Mouse (Mus musculus): ENCODE data around the gene Pcgf2.

The Pcgf2 gene

DNA sequence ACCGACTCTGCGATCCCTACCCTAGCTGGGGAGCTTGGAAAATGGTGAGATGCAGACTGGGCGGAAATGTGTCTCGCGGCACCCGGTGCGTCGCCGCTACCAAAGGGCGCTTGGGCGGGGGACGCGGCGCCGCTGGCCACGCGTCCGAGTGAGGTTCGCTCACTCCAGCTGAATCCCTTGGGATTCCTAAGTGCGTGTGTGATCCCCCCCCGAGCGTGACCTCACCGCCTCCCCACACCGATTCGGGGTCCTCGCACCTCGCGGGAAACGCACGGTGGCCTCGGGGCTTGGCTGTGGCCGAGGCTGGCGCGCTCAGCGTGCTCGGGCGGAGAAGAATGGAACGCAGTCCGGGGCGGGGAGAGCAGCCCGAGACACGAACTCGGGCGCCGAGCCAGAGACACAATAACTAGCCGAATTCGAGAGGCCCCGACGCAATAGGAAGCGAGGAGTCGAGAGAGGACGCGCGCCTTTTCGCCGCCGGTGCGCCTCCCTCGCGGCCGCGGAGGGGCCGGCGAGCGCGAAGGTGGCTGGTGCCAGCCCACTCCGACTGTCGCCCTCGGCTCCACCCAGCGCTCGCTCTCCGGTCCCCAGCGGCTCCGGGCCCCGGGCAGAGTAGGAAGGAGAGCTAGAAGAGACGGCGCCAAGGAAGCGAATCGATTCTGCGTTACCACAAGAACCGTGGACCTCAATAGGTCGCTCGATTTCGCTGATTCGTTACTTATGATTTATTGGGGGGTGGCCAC, at the start of gene Pcgf2:
Gene Pcgf2 (minus strand): TSS at position 495 of the 743 bp plus-strand sequence.
- in situ Hi-C loops (cut with MboI, MseI): loop anchor here (5.0 kb wide), 2 partner anchors 37 to 292 kb away; no protein-coding TSS in a partner anchor

DNA sequence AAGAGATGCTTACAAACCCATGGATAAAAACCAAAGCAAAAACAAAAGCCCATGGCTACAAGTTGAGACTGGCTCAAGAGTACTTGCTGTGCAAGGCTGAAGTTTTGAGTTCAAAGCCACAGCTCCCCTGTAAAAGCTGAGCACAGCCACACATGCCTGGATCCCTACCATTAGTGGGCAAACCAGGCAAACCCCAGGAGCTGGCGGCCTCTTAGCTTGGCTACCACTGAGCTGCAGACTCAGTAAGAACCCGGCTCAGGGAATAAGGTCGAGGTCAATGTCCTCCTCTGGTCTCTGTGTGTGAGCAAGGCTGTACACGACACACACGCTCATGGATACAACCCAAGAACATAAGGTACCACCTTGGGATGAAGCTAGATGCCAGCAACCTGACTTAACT, 48.2 kb upstream of the Pcgf2 start:
- in situ Hi-C loops (cut with MboI, MseI): no loop called here

DNA sequence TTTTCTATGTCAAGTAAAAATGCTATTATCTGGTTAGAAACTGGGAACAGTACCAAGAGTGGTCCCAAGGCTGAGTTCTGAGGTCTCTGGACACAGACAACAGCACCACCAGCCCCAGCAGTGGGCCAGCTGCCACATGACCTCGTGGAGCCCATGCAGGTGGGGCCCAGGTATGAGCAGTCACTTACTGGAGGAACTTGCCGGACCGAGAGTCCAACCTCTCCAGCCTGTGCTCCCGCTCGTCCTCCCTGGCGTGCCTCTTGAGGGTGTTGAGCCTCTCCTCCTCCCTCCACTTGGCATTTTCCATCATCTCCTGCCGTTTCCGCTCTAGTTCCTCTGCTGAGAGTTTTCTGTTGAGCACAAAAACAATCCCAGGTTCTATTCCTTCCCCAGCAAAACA, 47.5 kb upstream of the Pcgf2 start:
- in situ Hi-C loops (cut with MboI, MseI): no loop called here

DNA sequence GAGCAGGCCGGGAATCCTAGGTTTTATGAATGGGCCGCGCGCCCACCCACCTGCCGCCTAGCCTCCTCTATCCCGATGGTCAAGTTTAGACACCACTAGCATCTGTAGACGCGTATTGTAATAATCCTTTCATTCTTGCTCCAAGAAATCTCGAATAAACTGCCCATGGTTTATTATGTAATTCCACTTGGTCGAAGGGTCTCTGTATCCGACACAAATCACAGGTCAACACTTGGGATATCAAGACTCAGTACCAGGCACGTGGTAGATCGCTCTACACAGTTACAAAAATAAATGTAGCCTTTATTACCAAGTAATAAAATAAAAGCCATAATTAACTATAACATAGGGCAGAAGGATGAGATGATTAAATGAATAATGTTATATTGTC, 45.0 kb upstream of the Pcgf2 start:
- in situ Hi-C loops (cut with MboI, MseI): no loop called here

DNA sequence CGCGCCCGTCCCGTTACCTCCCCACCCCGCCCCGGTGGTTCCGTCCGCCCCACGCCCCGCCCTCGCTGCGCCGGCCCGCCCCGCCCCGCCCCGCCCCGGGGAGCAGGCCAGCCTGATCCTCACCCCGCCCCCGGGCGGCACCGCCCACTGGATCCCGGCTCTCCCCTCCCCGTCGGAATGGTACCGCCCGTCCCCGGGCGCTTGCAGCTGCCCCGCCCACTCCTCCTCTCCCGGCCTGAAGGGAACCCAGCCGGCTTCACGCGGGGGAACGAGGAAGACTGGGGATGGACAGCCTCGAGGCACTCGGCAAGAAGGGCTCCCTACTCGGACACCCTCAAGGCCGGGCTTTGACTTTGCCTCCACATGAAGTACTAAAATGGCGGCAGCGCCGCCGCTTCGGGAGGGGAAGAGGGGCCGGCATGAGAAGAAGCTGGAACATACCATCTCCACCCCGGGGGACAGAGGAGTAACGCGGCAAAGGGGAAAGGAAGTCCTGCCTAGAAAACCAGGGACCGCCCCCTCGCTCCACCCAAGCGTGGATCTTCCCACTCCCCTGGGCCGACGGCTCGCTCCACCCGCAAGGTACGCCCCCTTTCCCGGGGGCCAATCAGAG, 44.5 kb upstream of the Pcgf2 start:
- in situ Hi-C loops (cut with MboI, MseI): loop anchor here (5.0 kb wide), 1 partner anchor 52 kb away; the partner anchor contains the start of gene Lasp1

DNA sequence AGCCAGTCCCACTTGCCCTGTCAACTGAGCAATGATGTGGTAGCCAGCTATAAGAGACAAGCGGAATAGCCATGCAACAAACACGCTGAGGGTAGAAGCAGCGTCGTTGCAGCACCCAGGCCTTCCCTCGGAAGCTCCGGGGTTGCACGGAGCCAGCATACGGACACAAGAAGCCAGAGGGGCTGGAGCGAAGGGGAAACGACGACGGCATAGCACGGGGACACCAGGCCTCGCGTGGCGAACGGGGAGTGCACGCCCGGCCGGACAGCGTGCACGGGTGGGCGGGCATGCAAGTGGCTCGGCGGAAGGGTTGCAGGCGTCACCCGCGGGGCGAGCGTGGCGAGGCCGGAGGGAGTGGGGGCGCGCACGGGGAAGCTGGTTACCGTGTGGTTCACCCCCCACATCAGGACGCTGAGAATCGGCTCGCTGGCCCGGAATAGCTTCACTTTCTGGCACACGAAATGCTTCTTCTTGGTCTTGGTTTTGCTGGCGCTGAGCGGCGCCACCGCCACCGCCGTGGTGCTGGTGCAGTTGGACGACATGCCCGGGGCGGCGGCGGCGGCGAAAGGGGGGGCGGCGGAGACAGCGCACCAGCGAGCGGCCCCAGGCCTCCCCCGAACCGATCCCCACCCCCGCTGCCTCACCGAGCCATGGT, 43.9 kb upstream of the Pcgf2 start, which contains the start of gene Pip4k2b:
Gene Pip4k2b (minus strand): TSS at position 642 of the 655 bp plus-strand sequence.
- in situ Hi-C loops (cut with MboI, MseI): loop anchor here (5.0 kb wide), 1 partner anchor 53 kb away; the partner anchor contains the start of gene Lasp1

DNA sequence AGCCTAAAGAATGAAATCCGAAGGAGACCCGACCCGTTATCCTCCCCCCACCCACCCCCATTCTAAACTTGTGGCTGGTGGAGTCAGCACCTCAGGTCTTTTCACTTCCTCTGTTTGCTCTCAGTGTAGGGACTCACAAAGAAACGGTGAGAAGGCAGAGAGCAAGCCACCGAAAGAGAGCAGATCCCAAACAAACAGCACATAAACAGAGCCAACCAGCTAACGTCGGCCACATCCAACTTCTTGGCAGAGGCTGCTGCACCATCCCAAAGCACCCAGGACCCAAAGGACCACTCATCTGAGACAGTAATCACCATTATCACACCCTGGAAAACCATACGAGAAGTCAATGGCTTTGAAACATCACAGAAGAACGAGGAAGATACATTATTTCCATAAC, 43.1 kb upstream of the Pcgf2 start:
- in situ Hi-C loops (cut with MboI, MseI): loop anchor here (5.0 kb wide), 1 partner anchor 54 kb away; the partner anchor contains the start of gene Lasp1

DNA sequence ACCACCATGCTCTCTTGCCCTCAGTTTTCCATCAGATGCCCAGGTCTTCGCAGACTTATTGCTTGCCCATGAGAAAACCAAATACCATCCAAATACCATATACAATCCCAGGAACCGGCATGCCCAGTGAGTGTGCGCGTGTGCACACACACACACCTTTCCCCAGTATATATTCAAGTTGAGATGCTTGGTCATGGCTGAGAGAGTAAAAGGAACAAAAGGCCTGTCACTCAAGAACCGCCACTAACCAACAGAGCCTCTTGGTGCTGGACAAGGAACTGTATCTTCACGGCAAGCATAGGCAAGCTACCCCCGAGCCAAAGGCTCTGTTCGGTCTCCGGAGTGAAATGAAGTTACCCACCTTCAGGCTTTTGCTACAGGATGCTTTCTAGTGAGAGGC, 42.3 kb upstream of the Pcgf2 start:
- in situ Hi-C loops (cut with MboI, MseI): loop anchor here (5.0 kb wide), 1 partner anchor 55 kb away; the partner anchor contains the start of gene Lasp1

DNA sequence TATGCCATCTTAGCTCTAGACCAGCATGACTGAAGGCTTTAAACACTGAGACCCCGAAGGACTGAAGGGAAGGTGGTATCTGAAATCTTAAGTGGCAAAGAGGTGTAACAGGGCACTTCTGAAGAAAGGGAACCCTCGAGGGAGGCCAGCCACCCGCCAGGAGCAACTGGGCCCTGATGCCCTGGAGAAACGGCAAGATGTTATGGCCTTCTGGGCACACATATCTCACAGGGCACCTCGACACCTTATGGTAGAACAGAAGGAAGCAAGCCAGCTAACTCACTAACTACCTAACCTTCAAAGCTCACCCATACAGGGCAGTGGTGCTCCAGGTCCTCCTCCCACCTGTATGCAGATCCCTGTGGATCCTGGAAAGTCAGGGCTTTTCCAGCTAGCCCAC, 41.9 kb upstream of the Pcgf2 start:
- in situ Hi-C loops (cut with MboI, MseI): loop anchor here (5.0 kb wide), 1 partner anchor 55 kb away; the partner anchor contains the start of gene Lasp1

DNA sequence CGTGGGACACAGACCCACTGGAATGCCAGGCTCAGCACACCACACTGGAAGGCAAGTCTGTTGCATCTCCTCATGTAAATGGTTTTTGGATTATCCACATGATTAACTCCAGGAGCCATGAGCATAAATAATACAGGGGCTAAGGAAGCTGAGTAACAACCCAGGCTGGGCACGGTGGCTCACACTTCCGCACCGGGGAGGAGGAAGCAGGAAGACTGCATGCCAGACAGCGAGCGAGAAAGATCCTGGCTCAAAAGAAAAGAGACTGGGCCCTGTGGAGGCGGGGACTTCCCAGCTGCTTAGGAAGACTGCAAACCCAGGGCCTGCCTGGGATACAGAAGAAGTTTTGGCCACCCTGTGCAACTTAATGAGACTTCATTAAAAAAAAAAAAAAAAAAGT, 39.9 kb upstream of the Pcgf2 start:
- in situ Hi-C loops (cut with MboI, MseI): loop anchor here (5.0 kb wide), 1 partner anchor 57 kb away; the partner anchor contains the start of gene Lasp1

DNA sequence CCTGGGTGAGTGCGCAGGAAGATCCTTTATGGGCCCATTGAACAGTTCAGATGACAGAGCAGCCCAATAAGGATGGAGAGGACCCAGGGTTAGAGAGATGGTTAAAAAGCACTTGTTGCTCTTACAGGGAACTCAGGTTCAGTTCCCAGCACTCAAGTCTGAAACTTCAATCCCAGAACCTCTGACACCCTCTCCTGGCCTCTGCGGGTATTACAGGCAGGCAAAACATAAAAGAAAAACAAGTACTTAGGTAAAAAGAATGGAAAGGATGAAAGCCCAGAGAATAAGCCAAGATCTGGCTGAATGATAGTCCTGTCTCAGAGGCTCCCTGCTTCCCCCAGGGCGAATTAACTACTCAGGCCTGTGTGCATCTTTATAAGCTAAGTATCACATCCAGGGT, 38.9 kb upstream of the Pcgf2 start:
- in situ Hi-C loops (cut with MboI, MseI): loop anchor here (5.0 kb wide), 1 partner anchor 37 kb away; the partner anchor contains the start of genes Pcgf2 and Psmb3

DNA sequence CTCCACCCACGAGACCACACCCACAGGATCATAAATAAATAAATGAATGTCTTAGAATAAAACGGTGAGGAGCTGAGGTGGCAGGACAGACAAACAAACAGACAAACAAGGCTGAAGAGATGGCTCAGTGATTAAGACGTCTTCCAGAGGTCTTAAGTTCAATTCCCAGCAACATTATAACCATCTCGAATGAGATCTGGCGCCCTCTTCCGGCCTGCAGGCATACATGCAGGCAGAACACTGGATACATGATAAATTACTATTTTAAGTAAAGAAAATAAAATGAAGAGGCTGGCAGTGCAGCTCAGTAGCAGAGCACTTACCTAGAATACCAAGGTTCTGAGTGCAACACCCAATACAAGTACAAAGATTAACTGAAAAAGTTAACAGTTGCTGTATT, 38.4 kb upstream of the Pcgf2 start:
- in situ Hi-C loops (cut with MboI, MseI): loop anchor here (5.0 kb wide), 1 partner anchor 36 kb away; the partner anchor contains the start of genes Pcgf2 and Psmb3

DNA sequence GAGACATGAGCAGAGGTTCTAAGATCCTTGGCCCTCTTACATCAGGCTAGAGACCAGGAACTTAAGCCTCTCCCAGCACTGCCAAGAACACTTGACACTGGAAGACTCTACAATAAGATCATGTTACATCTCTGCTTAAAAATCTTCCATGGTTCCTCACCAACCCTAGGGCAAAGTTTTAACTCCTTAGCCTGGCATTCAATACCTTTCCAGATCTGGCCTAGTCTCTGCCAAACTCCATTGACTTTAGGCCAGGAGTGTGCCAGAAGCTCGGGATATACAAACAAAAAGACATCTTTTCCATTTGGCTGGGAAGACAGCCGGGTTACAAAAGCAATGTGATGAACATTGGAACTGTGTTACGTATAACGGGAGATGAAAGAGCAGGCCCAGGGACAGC, 37.3 kb upstream of the Pcgf2 start:
- in situ Hi-C loops (cut with MboI, MseI): loop anchor here (5.0 kb wide), 1 partner anchor 35 kb away; the partner anchor contains the start of genes Pcgf2 and Psmb3

DNA sequence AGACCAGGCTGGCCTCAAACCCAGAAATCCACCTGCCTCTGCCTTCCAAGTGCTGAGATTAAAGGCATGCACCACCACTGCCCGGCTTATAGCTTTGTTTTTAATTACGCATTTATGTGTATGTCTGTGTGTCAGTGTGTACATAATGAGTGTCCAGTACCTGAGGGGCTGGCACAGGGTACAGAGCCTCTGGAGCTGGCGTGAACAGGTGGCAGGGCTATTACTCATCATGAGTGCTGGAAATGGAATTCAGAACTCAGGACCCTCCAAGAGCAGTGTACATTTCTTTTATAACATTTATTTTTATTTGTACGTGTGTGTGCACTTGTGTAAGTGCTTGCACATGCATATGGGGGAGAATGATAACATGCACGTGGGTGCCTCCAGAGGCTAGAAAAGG, 36.3 kb upstream of the Pcgf2 start:
- in situ Hi-C loops (cut with MboI, MseI): loop anchor here (5.0 kb wide), 1 partner anchor 34 kb away; the partner anchor contains the start of genes Pcgf2 and Psmb3

DNA sequence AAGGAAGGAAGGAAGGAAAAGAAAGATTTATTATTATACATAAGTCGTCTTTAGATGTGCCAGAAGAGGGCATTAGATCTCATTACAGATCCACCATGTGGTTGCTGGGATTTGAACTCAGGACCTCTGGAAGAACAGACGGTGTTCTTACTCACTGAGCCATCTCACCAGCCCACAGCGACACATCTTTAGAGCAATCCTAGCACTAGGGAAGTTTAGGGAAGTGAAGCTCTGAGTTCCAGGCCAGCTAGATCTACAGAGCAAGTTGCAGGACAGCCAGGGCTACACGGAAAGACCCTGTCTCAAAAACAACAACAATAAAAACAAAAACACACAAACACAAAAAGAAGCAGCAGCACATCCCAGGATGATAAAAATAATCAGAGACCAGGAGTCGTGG, 34.5 kb upstream of the Pcgf2 start:
- in situ Hi-C loops (cut with MboI, MseI): loop anchor here (5.0 kb wide), 1 partner anchor 33 kb away; the partner anchor contains the start of genes Pcgf2 and Psmb3

DNA sequence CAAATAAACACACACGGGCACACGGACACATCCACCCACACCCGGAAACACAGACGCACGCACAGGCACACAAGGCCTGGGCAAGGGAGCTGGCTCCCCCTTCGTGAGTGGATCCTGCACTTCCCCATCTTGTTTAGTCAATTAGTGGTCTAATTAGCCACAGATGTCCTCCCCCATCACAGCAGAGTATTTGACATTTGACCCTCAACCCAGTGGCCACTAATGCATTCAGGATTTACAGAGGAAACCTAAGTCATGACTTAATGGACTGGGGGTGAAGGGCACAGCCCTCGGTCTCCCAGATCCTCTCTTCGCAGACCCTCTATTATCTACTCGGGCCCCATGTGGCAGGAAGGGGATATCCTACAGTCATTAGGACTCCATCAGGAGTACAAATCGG, 33.4 kb upstream of the Pcgf2 start:
- in situ Hi-C loops (cut with MboI, MseI): no loop called here

DNA sequence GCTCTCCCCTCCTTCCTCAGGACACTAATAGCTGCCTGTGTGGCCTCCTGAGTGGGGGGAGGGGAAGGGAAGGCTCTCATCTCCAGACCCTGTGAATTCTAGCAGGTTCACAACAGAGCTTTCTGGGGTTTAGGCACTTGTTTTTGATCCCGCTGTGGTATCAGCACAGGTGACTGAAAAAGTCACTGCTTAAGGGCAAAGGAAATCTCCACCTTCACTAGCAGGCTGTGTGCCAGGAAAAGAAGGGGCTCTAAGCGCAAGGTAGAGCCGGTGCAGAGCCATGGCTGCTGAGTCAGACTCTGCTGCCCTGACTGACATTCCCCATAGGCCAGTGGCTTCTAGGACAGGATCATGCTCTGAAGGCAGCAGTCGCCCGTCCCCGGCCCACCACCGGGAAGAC, 28.4 kb upstream of the Pcgf2 start:
- in situ Hi-C loops (cut with MboI, MseI): no loop called here

DNA sequence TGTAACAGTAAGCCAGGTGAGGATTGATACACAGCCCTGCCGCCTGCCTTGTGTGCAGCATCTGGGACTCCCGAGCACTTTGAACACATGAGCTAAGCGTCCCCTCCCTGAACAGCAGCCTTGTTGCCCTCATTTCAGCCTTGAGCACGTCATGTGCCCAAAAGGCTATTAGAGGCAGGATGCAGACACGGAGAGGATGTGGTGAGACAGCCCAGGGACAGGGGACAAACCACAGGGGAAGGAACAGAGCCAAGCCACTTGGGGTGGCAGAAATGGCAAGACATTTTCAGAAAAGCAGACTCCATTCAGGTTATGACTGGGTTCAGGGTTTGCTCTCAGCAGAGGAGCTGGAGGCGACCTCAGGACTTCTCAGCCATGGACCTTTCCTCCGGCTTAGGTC, 28.0 kb upstream of the Pcgf2 start:
- in situ Hi-C loops (cut with MboI, MseI): no loop called here

DNA sequence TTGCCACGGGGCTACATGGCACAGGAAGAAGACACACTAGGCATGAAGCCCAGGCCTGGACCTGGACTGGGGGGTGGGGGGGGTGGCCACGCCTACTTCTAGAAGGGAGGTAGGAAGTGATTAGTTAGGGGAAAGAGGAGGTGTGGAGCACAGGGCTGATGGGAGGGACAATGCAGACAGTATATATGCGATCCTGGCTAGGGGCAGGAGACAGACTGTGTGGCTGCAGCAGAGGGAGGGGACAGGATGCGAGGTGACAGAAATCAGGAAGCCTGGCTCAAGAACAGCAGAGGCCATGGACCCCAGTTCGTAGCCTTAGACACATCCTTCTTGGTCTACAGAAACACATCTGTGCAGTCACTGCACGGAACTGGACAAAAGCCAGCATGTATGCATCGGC, 23.4 kb upstream of the Pcgf2 start:
- in situ Hi-C loops (cut with MboI, MseI): no loop called here

DNA sequence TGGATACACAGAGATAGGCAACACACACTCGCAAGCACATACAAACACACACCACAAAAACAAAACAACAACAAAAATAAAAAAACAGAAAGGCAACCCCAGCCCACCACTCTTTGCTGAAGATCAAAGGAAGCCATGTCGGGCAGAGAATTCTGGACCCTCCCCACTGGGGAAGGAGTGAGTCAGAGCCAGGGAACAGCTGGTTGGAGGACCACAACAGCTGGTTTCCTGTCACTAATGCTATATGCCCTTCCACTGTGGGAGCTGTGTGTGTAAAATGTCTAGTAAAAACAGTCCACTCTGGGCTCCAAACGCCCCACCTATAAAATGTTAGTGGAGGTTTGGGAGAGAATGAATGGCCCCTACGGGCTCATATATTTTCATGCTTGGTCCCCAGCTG, 21.0 kb upstream of the Pcgf2 start:
- in situ Hi-C loops (cut with MboI, MseI): no loop called here

DNA sequence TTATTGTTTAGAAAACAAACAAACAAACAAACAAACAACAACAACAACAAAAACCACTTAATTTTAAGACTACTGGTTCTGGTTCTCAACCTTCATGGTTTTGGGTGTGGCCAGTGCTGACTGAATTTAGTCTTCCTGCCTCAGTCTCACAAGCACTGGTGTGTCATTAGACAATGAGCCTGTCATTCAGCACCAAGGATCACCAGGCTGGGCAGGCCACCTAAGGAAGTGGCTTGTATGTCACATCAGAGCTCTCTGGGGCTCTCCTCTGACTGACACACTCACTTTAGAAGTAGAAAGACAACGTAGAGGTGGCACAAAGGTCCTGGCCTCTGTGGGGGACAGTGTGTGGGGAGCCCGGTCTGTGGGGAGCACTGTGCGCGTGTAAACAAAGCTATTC, 18.7 kb upstream of the Pcgf2 start:
- in situ Hi-C loops (cut with MboI, MseI): no loop called here

DNA sequence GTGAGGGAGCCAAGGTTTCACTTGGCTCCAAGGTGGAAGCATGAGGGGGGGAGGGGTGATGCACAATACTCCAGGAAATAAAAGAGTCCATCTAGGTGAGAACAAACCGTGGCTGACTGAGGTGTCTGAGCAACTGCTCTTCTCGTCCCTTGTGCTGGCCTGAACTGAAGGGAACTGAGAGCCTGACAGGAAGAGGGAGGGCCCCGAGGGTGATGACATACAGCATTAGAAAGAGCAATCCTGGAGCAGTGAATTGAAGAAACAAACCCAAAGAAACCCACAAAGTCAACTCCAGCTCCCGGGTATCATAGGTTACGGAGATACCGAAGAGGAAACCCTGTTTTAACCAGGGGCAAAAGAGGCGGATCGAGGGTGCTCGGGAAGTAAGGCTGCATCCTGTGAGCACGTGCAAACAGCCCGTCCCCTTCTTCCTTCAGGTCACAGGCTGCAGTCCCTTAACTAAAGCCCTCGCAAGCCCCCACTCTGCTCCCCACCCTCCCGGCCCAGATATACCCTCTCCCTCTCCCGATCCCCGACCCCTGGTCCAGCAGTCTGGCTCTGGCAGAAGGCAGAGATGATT, 18.1 kb upstream of the Pcgf2 start:
- in situ Hi-C loops (cut with MboI, MseI): no loop called here

All from regulatory T cell (primary cell).